Mouse (Mus musculus): ENCODE measurements around the gene Gm10309. TPM values are rescaled to one million over a fixed set of nuclear protein-coding genes. Genes with fewer than 3 reads are reported as not detected.

Gene Gm10309
- polyA plus RNA-seq, 1 experiment from 2014 or later, result 0.28 TPM

GRCm38 (mm10) chr17:86465865-86466264 lies 39.2 kb downstream of the Gm10309 start:
- Histone ChIP-seq H3K9ac (ENCODE audit: low read length) (no peak overlapping the region), H3K4me3 (ENCODE audit: low read depth, low read length) (no peak overlapping the region), H3K4me1 (ENCODE audit: control insufficient read depth, insufficient read depth, low read length) (0 out of 2 replicates have a peak, but pooled peaks cover 7% of the 10 kb centered on the region), H3K27ac (replicated peaks; ENCODE audit: low read depth, low read length) (no peak overlapping the region), H3K27me3 (ENCODE audit: control insufficient read depth, insufficient read depth, low read length) (no peaks in the 10 kb centered on the region), H3K4me2 (ENCODE audit: low read depth, severe bottlenecking) (no peak overlapping the region), H3K36me3 (ENCODE audit: control insufficient read depth, insufficient read depth, low read length) (no peaks in the 10 kb centered on the region), H3K9me3 (ENCODE audit: control insufficient read depth, low read length) (no peaks in the 10 kb centered on the region)
- ATAC-seq (ENCODE audit: insufficient number of reproducible peaks, low FRiP score, low TSS enrichment, low read depth), result no peak
- DNase-seq (ENCODE audit: low spot score), result no peak
- 86% methylated on average over 13 of the region's 13 CpGs for WGBS

- no peak for DNase-seq (ENCODE audit: low spot score)
- no peak overlapping the region for H3K27ac ChIP-seq (replicated peaks; ENCODE audit: low read depth, low read length)
These were observed 40.2 kb downstream of the Gm10309 start for GRCm38 (mm10) chr17:86464689-86465363.

GRCm38 (mm10) chr17:86464197-86464596 lies 40.8 kb downstream of the Gm10309 start:
- DNase-seq (ENCODE audit: low spot score), result no peak
- H3K9me3 ChIP-seq (ENCODE audit: control insufficient read depth, low read length), result no peaks in the 10 kb centered on the region
- no peak overlapping the region for H3K4me3 ChIP-seq (ENCODE audit: low read depth, low read length)
- no peak overlapping the region for H3K9ac ChIP-seq (ENCODE audit: low read length)
- H3K27ac ChIP-seq (replicated peaks; ENCODE audit: low read depth, low read length), result no peak overlapping the region
- 0 out of 2 replicates have a peak, but pooled peaks cover 7% of the 10 kb centered on the region for H3K4me1 ChIP-seq (ENCODE audit: control insufficient read depth, insufficient read depth, low read length)
- no peaks in the 10 kb centered on the region for H3K36me3 ChIP-seq (ENCODE audit: control insufficient read depth, insufficient read depth, low read length)
- no peak overlapping the region for H3K4me2 ChIP-seq (ENCODE audit: low read depth, severe bottlenecking)
- no peaks in the 10 kb centered on the region for H3K27me3 ChIP-seq (ENCODE audit: control insufficient read depth, insufficient read depth, low read length)
- no peak for ATAC-seq (ENCODE audit: insufficient number of reproducible peaks, low FRiP score, low TSS enrichment, low read depth)
- WGBS, result 92% methylated on average over 8 of the region's 8 CpGs

More at GRCm38 (mm10) chr17:86464689-86465363, 40.2 kb downstream of the Gm10309 start:
- Histone ChIP-seq H3K27me3 (ENCODE audit: control insufficient read depth, insufficient read depth, low read length) (no peaks in the 10 kb centered on the region), H3K4me1 (ENCODE audit: control insufficient read depth, insufficient read depth, low read length) (0 out of 2 replicates have a peak, but pooled peaks cover 7% of the 10 kb centered on the region), H3K36me3 (ENCODE audit: control insufficient read depth, insufficient read depth, low read length) (no peaks in the 10 kb centered on the region), H3K4me3 (ENCODE audit: low read depth, low read length) (no peak overlapping the region), H3K9ac (ENCODE audit: low read length) (no peak overlapping the region), H3K4me2 (ENCODE audit: low read depth, severe bottlenecking) (no peak overlapping the region), H3K9me3 (ENCODE audit: control insufficient read depth, low read length) (no peaks in the 10 kb centered on the region)
- ATAC-seq (ENCODE audit: insufficient number of reproducible peaks, low FRiP score, low TSS enrichment, low read depth), result no peak
- WGBS, result 74% methylated on average over 16 of the region's 16 CpGs

GRCm38 (mm10) chr17:86463369-86463768 lies 41.7 kb downstream of the Gm10309 start:
- Histone ChIP-seq H3K9ac (ENCODE audit: low read length) (no peak overlapping the region), H3K27me3 (ENCODE audit: control insufficient read depth, insufficient read depth, low read length) (no peaks in the 10 kb centered on the region), H3K4me1 (ENCODE audit: control insufficient read depth, insufficient read depth, low read length) (no peaks in the 10 kb centered on the region), H3K27ac (replicated peaks; ENCODE audit: low read depth, low read length) (no peak overlapping the region), H3K9me3 (ENCODE audit: control insufficient read depth, low read length) (no peaks in the 10 kb centered on the region), H3K4me3 (ENCODE audit: low read depth, low read length) (no peak overlapping the region), H3K4me2 (ENCODE audit: low read depth, severe bottlenecking) (no peak overlapping the region), H3K36me3 (ENCODE audit: control insufficient read depth, insufficient read depth, low read length) (no peaks in the 10 kb centered on the region)
- WGBS, result 51% methylated on average over 3 of the region's 3 CpGs
- ATAC-seq (ENCODE audit: insufficient number of reproducible peaks, low FRiP score, low TSS enrichment, low read depth), result no peak
- DNase-seq (ENCODE audit: low spot score), result no peak

- ATAC-seq (ENCODE audit: insufficient number of reproducible peaks, low FRiP score, low TSS enrichment, low read depth), result no peak
- no peak overlapping the region for H3K9ac ChIP-seq (ENCODE audit: low read length)
- no peaks in the 10 kb centered on the region for H3K27me3 ChIP-seq (ENCODE audit: control insufficient read depth, insufficient read depth, low read length)
- 70% methylated on average over 17 of the region's 17 CpGs for WGBS
- H3K4me2 ChIP-seq (ENCODE audit: low read depth, severe bottlenecking), result no peak overlapping the region
- no peaks in the 10 kb centered on the region for H3K36me3 ChIP-seq (ENCODE audit: control insufficient read depth, insufficient read depth, low read length)
- DNase-seq (ENCODE audit: low spot score), result no peak
- no peaks in the 10 kb centered on the region for H3K4me1 ChIP-seq (ENCODE audit: control insufficient read depth, insufficient read depth, low read length)
- no peak overlapping the region for H3K4me3 ChIP-seq (ENCODE audit: low read depth, low read length)
- H3K27ac ChIP-seq (replicated peaks; ENCODE audit: low read depth, low read length), result no peak overlapping the region
- H3K9me3 ChIP-seq (ENCODE audit: control insufficient read depth, low read length), result no peaks in the 10 kb centered on the region
These were observed 44.2 kb downstream of the Gm10309 start for GRCm38 (mm10) chr17:86460645-86461430.

- Histone ChIP-seq H3K4me1 (ENCODE audit: control insufficient read depth, insufficient read depth, low read length) (no peaks in the 10 kb centered on the region), H3K27me3 (ENCODE audit: control insufficient read depth, insufficient read depth, low read length) (no peaks in the 10 kb centered on the region), H3K4me2 (ENCODE audit: low read depth, severe bottlenecking) (no peak overlapping the region), H3K4me3 (ENCODE audit: low read depth, low read length) (no peak overlapping the region), H3K9me3 (ENCODE audit: control insufficient read depth, low read length) (no peaks in the 10 kb centered on the region), H3K36me3 (ENCODE audit: control insufficient read depth, insufficient read depth, low read length) (no peaks in the 10 kb centered on the region), H3K27ac (replicated peaks; ENCODE audit: low read depth, low read length) (no peak overlapping the region), H3K9ac (ENCODE audit: low read length) (no peak overlapping the region)
- ATAC-seq (ENCODE audit: insufficient number of reproducible peaks, low FRiP score, low TSS enrichment, low read depth) (no peak), DNase-seq (ENCODE audit: low spot score) (no peak)
- WGBS, result 84% methylated on average over 11 of the region's 11 CpGs
These were observed 46.6 kb downstream of the Gm10309 start for GRCm38 (mm10) chr17:86458302-86458980.

GRCm38 (mm10) chr17:86456512-86456911 lies 48.5 kb downstream of the Gm10309 start:
- Histone ChIP-seq H3K4me1 (ENCODE audit: control insufficient read depth, insufficient read depth, low read length) (no peaks in the 10 kb centered on the region), H3K4me2 (ENCODE audit: low read depth, severe bottlenecking) (no peak overlapping the region), H3K9me3 (ENCODE audit: control insufficient read depth, low read length) (no peaks in the 10 kb centered on the region), H3K9ac (ENCODE audit: low read length) (no peak overlapping the region), H3K27ac (replicated peaks; ENCODE audit: low read depth, low read length) (no peak overlapping the region), H3K27me3 (ENCODE audit: control insufficient read depth, insufficient read depth, low read length) (no peaks in the 10 kb centered on the region), H3K4me3 (ENCODE audit: low read depth, low read length) (no peak overlapping the region), H3K36me3 (ENCODE audit: control insufficient read depth, insufficient read depth, low read length) (no peaks in the 10 kb centered on the region)
- DNase-seq (ENCODE audit: low spot score), result no peak
- ATAC-seq (ENCODE audit: insufficient number of reproducible peaks, low FRiP score, low TSS enrichment, low read depth), result no peak
- WGBS, result 77% methylated on average over 6 of the region's 6 CpGs

- no peak overlapping the region for H3K27ac ChIP-seq (replicated peaks; ENCODE audit: low read depth, low read length)
- DNase-seq (ENCODE audit: low spot score) (no peak), ATAC-seq (ENCODE audit: insufficient number of reproducible peaks, low FRiP score, low TSS enrichment, low read depth) (no peak)
- H3K9me3 ChIP-seq (ENCODE audit: control insufficient read depth, low read length), result no peaks in the 10 kb centered on the region
- H3K4me1 ChIP-seq (ENCODE audit: control insufficient read depth, insufficient read depth, low read length), result no peaks in the 10 kb centered on the region
- H3K27me3 ChIP-seq (ENCODE audit: control insufficient read depth, insufficient read depth, low read length), result no peaks in the 10 kb centered on the region
- 86% methylated on average over 3 of the region's 3 CpGs for WGBS
- no peak overlapping the region for H3K4me3 ChIP-seq (ENCODE audit: low read depth, low read length)
- H3K9ac ChIP-seq (ENCODE audit: low read length), result no peak overlapping the region
- H3K4me2 ChIP-seq (ENCODE audit: low read depth, severe bottlenecking), result no peak overlapping the region
- H3K36me3 ChIP-seq (ENCODE audit: control insufficient read depth, insufficient read depth, low read length), result no peaks in the 10 kb centered on the region
These were observed 50.7 kb downstream of the Gm10309 start for GRCm38 (mm10) chr17:86454351-86454706.

Data from limb, embryonic 11.5 days (tissue).